Mouse (Mus musculus): ENCODE measurements at regions not wholly inside any gene's neighbourhood (a gene's known extent, or its start where the extent isn't known, plus 50 kb on each side); places are given as distances from the start of the nearest gene placed in this dataset.

GRCm38 (mm10) chr15:52937138-52937537 lies 947.6 kb upstream of the Gm7489 start:
- no peaks in the 10 kb centered on the region for H3K27me3 ChIP-seq (ENCODE audit: control insufficient read depth, insufficient read depth, low read length)
- no peak overlapping the region for H3K4me3 ChIP-seq (ENCODE audit: low read length)
- no peak overlapping the region for H3K27ac ChIP-seq (ENCODE audit: low read length)
- H3K4me2 ChIP-seq (ENCODE audit: low read depth, low read length) = no peak overlapping the region
- H3K4me1 ChIP-seq (ENCODE audit: control insufficient read depth, insufficient read depth, low read length) = no peaks in the 10 kb centered on the region
- H3K9ac ChIP-seq (ENCODE audit: low read length) = no peak overlapping the region
- ATAC-seq (replicated peaks; ENCODE audit: extremely low read depth, insufficient read depth, low FRiP score) = no peak
- H3K36me3 ChIP-seq (ENCODE audit: control insufficient read depth, insufficient read depth) = no peaks in the 10 kb centered on the region
- no peaks in the 10 kb centered on the region for H3K9me3 ChIP-seq (replicated peaks; ENCODE audit: control insufficient read depth, low read length)
- 89% methylated on average over 2 of the region's 2 CpGs for WGBS

DNA sequence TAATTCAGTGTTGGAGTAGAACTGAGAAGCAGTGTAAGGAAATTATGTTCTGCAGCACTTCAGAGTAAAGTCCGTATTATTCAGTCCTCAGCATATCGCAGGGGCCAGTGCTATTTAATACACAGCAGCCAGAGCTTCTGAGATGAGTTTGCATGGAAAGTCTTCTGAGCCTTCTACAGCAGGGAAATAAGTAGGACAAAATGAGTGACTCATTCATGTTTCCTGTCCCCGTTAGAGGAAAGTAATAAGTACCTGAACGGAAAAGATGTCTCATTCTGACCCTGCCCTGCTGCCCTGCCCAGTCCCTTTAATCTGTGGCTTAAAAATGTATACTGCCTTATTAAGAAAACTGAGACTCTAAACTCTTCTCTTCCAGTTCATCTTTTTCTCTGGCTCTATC lies 940.1 kb upstream of the Gm7489 start:
- H3K27me3 ChIP-seq (ENCODE audit: control insufficient read depth, insufficient read depth, low read length) = no peaks in the 10 kb centered on the region
- no peak for ATAC-seq (replicated peaks; ENCODE audit: extremely low read depth, insufficient read depth, low FRiP score)
- H3K4me3 ChIP-seq (ENCODE audit: low read length) = no peak overlapping the region
- no peaks in the 10 kb centered on the region for H3K4me1 ChIP-seq (ENCODE audit: control insufficient read depth, insufficient read depth, low read length)
- no peaks in the 10 kb centered on the region; the same call in 1 of the 2 replicates for H3K9me3 ChIP-seq (replicated peaks; ENCODE audit: control insufficient read depth, low read length)
- 75% methylated on average over 4 of the region's 4 CpGs for WGBS
- H3K36me3 ChIP-seq (ENCODE audit: control insufficient read depth, insufficient read depth) = no peaks in the 10 kb centered on the region
- H3K4me2 ChIP-seq (ENCODE audit: low read depth, low read length) = no peak overlapping the region
- H3K27ac ChIP-seq (ENCODE audit: low read length) = no peak overlapping the region
- H3K9ac ChIP-seq (ENCODE audit: low read length) = no peak overlapping the region

GRCm38 (mm10) chr15:52948196-52948595 lies 936.5 kb upstream of the Gm7489 start:
- H3K4me3 ChIP-seq (ENCODE audit: low read length) = no peak overlapping the region
- no peaks in the 10 kb centered on the region for H3K36me3 ChIP-seq (ENCODE audit: control insufficient read depth, insufficient read depth)
- no peak overlapping the region for H3K27ac ChIP-seq (ENCODE audit: low read length)
- no peaks in the 10 kb centered on the region; the same call in 1 of the 2 replicates for H3K9me3 ChIP-seq (replicated peaks; ENCODE audit: control insufficient read depth, low read length)
- no peak overlapping the region for H3K9ac ChIP-seq (ENCODE audit: low read length)
- H3K27me3 ChIP-seq (ENCODE audit: control insufficient read depth, insufficient read depth, low read length) = no peaks in the 10 kb centered on the region
- 79% methylated on average over 4 of the region's 4 CpGs for WGBS
- H3K4me2 ChIP-seq (ENCODE audit: low read depth, low read length) = no peak overlapping the region
- H3K4me1 ChIP-seq (ENCODE audit: control insufficient read depth, insufficient read depth, low read length) = no peaks in the 10 kb centered on the region
- ATAC-seq (replicated peaks; ENCODE audit: extremely low read depth, insufficient read depth, low FRiP score) = no peak

DNA sequence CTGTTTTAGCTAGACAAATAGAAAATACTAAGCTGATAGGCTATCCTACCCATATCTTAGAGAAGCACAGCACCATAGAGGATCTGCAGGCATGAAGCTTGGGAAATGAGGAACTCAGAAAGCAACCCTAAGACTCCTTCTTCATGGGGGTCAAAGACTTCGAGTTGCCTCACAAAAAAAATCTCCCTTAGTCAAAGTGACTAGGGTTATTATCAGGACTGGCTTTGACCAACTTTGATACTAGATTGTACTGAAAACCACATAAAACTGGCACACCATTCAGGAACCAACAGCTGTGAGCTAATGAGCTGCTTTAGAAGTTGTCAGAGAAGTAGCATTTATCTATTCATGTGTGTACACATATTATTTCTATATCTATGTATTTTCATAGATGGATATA lies 931.2 kb upstream of the Gm7489 start:
- no peaks in the 10 kb centered on the region for H3K36me3 ChIP-seq (ENCODE audit: control insufficient read depth, insufficient read depth)
- no peak overlapping the region for H3K4me2 ChIP-seq (ENCODE audit: low read depth, low read length)
- WGBS = 55% methylated on average over 1 of the region's 1 CpGs
- H3K27ac ChIP-seq (ENCODE audit: low read length) = no peak overlapping the region
- no peak overlapping the region for H3K9ac ChIP-seq (ENCODE audit: low read length)
- no peaks in the 10 kb centered on the region for H3K27me3 ChIP-seq (ENCODE audit: control insufficient read depth, insufficient read depth, low read length)
- no peaks in the 10 kb centered on the region for H3K4me1 ChIP-seq (ENCODE audit: control insufficient read depth, insufficient read depth, low read length)
- H3K4me3 ChIP-seq (ENCODE audit: low read length) = no peak overlapping the region
- ATAC-seq (replicated peaks; ENCODE audit: extremely low read depth, insufficient read depth, low FRiP score) = no peak
- H3K9me3 ChIP-seq (replicated peaks; ENCODE audit: control insufficient read depth, low read length) = no peaks in the 10 kb centered on the region

DNA sequence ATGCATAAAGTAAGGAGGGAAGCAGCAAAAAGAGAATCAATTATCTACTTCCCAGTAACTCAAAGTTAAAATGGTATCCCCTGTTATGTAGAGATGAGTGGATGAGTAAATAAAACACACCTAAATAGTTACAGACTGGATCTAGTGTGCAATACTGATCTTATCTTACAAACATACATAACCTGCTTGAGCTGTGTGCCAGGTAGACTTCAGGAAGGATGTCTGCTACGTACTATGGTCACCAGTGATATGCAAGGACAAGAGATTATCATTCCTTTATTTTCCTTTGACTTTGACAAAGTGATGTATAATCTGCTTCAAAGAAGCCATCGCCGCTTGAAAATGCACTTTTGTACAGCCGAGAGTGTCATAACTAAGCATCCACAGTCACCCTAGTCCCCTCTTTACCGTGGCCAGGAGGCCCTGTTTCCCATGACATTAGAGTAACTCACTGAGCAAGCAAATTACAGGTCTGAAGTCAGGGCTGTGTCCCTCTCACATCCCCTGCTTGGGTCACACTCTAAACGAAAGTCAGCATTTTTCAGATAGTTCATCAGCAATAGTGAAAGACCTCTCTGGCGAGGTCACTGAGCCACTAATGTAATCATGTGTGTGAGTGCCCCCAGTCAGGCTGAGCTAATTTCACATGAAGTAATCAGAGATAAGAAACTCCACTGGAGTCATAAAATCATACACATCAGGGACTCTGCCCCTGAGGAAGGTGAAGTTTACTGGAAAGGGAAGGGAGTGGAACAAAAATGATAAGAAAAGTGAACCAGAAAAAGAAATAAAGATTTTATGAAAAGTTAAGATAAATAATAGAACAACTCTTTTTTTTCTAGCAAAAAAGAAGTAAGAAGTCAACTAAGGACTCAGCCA lies 929.8 kb upstream of the Gm7489 start:
- 64% methylated on average over 7 of the region's 7 CpGs for WGBS
- H3K9me3 ChIP-seq (replicated peaks; ENCODE audit: control insufficient read depth, low read length) = no peaks in the 10 kb centered on the region
- no peak overlapping the region for H3K27ac ChIP-seq (ENCODE audit: low read length)
- no peaks in the 10 kb centered on the region for H3K36me3 ChIP-seq (ENCODE audit: control insufficient read depth, insufficient read depth)
- H3K4me3 ChIP-seq (ENCODE audit: low read length) = no peak overlapping the region
- no peak overlapping the region for H3K4me2 ChIP-seq (ENCODE audit: low read depth, low read length)
- no peak overlapping the region for H3K9ac ChIP-seq (ENCODE audit: low read length)
- H3K4me1 ChIP-seq (ENCODE audit: control insufficient read depth, insufficient read depth, low read length) = no peaks in the 10 kb centered on the region
- H3K27me3 ChIP-seq (ENCODE audit: control insufficient read depth, insufficient read depth, low read length) = no peaks in the 10 kb centered on the region
- ATAC-seq (replicated peaks; ENCODE audit: extremely low read depth, insufficient read depth, low FRiP score) = no peak

GRCm38 (mm10) chr15:52959711-52960110 lies 925.0 kb upstream of the Gm7489 start:
- Histone ChIP-seq H3K4me1 (ENCODE audit: control insufficient read depth, insufficient read depth, low read length) (no peaks in the 10 kb centered on the region), H3K27ac (ENCODE audit: low read length) (no peak overlapping the region), H3K4me2 (ENCODE audit: low read depth, low read length) (no peak overlapping the region), H3K9ac (ENCODE audit: low read length) (no peak overlapping the region), H3K4me3 (ENCODE audit: low read length) (no peak overlapping the region), H3K9me3 (replicated peaks; ENCODE audit: control insufficient read depth, low read length) (no peaks in the 10 kb centered on the region), H3K27me3 (ENCODE audit: control insufficient read depth, insufficient read depth, low read length) (no peaks in the 10 kb centered on the region), H3K36me3 (ENCODE audit: control insufficient read depth, insufficient read depth) (no peaks in the 10 kb centered on the region)
- ATAC-seq (replicated peaks; ENCODE audit: extremely low read depth, insufficient read depth, low FRiP score) = no peak
- WGBS = 75% methylated on average over 2 of the region's 2 CpGs

DNA sequence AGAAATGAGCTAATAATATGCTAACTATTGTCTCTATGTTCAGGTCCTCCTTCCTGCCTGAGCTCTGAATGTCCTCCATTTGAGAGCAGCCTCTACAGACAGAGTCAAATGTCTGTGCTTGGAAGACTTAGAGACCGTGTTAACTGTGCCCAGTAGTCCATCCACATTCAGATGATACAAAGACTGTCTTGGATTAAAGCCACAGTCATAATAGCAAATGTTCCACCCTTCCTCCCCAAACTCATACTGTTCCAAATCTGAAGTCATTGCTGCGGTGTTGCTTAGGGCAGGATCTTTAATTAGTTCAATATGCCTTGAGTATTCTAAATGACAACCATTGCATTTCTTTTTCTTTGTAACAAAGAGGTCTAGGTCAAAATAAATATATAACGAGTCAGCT lies 923.2 kb upstream of the Gm7489 start:
- WGBS = 79% methylated on average over 3 of the region's 3 CpGs
- Histone ChIP-seq H3K9ac (ENCODE audit: low read length) (no peak overlapping the region), H3K27me3 (ENCODE audit: control insufficient read depth, insufficient read depth, low read length) (no peaks in the 10 kb centered on the region), H3K4me1 (ENCODE audit: control insufficient read depth, insufficient read depth, low read length) (no peaks in the 10 kb centered on the region), H3K4me2 (ENCODE audit: low read depth, low read length) (no peak overlapping the region), H3K9me3 (replicated peaks; ENCODE audit: control insufficient read depth, low read length) (no peaks in the 10 kb centered on the region), H3K4me3 (ENCODE audit: low read length) (no peak overlapping the region), H3K27ac (ENCODE audit: low read length) (no peak overlapping the region), H3K36me3 (ENCODE audit: control insufficient read depth, insufficient read depth) (no peaks in the 10 kb centered on the region)
- no peak for ATAC-seq (replicated peaks; ENCODE audit: extremely low read depth, insufficient read depth, low FRiP score)

DNA sequence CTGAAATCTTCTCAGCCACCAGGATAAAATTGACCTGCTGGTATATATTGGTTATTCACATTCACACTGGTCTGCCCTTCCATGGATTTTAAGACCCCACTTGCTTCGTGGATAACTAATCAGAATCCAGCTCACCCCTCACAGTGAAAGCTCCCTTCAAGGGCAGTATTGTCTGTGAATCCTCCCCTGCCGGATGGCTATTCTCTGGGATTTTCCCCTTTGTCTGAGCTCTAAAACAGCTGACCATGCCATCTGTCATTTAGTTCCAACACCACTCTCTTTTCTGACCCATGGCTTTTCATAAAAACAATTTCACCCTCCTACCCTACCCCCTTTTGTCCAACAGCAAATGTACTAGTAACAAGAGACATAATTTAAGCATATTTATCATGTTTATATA lies 920.8 kb upstream of the Gm7489 start:
- H3K9me3 ChIP-seq (replicated peaks; ENCODE audit: control insufficient read depth, low read length) = no peaks in the 10 kb centered on the region
- H3K27ac ChIP-seq (ENCODE audit: low read length) = no peak overlapping the region
- no peaks in the 10 kb centered on the region for H3K36me3 ChIP-seq (ENCODE audit: control insufficient read depth, insufficient read depth)
- no peaks in the 10 kb centered on the region for H3K27me3 ChIP-seq (ENCODE audit: control insufficient read depth, insufficient read depth, low read length)
- no peak overlapping the region for H3K4me3 ChIP-seq (ENCODE audit: low read length)
- H3K4me1 ChIP-seq (ENCODE audit: control insufficient read depth, insufficient read depth, low read length) = peaks cover 4% of the 10 kb centered on the region; the same call in 1 of the 2 replicates
- no peak for ATAC-seq (replicated peaks; ENCODE audit: extremely low read depth, insufficient read depth, low FRiP score)
- 59% methylated on average over 2 of the region's 2 CpGs for WGBS
- H3K4me2 ChIP-seq (ENCODE audit: low read depth, low read length) = no peak overlapping the region
- H3K9ac ChIP-seq (ENCODE audit: low read length) = no peak overlapping the region

DNA sequence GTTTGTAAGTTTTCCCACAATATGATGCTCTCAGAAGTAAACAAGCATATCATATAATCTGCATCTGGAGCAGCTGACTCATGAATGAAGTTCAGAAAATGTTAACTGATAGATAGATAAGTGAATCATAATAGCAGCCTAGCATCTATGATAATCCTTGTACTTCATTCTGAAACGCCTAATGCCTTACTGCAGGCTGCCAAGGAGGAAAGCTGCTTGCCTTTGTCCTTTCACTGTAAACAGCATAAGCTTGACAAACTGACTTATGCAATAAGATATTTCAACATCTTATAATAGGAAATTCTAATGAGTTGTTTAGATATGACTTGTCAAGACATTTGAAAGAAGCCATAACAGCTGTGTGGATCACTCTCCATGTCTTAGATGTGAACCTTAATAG lies 920.3 kb upstream of the Gm7489 start:
- no peak overlapping the region for H3K27ac ChIP-seq (ENCODE audit: low read length)

More for the DNA sequence above, 920.3 kb upstream of the Gm7489 start:
- Histone ChIP-seq H3K27me3 (ENCODE audit: control insufficient read depth, insufficient read depth, low read length) (no peaks in the 10 kb centered on the region), H3K9ac (ENCODE audit: low read length) (no peak overlapping the region), H3K9me3 (replicated peaks; ENCODE audit: control insufficient read depth, low read length) (no peaks in the 10 kb centered on the region), H3K4me1 (ENCODE audit: control insufficient read depth, insufficient read depth, low read length) (peaks cover 4% of the 10 kb centered on the region; the same call in 1 of the 2 replicates), H3K36me3 (ENCODE audit: control insufficient read depth, insufficient read depth) (no peaks in the 10 kb centered on the region), H3K4me3 (ENCODE audit: low read length) (no peak overlapping the region), H3K4me2 (ENCODE audit: low read depth, low read length) (no peak overlapping the region)
- ATAC-seq (replicated peaks; ENCODE audit: extremely low read depth, insufficient read depth, low FRiP score) = no peak
- 64% methylated on average over 1 of the region's 1 CpGs for WGBS

Data from heart, embryonic 16.5 days (tissue).